Mouse (Mus musculus) ES-Bruce4 (cell line): ENCODE data around the gene Olig1. TPM values are rescaled to one million over a fixed set of nuclear protein-coding genes. Genes with fewer than 3 reads are reported as not detected.

Experiments
- H3K27ac ChIP-seq: 2 replicates; pipeline ENCODE4 v1.5.1; 2012; ENCODE audit warnings: low read length, inconsistent platforms; ENCODE audit not compliant: insufficient read depth
- H3K27me3 ChIP-seq: 2 replicates; pipeline ENCODE4 v1.6.1; 2012; ENCODE audit warnings: mild to moderate bottlenecking, low read length, inconsistent platforms; ENCODE audit not compliant: control insufficient read depth, poor library complexity, insufficient read depth, severe bottlenecking
- H3K36me3 ChIP-seq: 2 replicates; pipeline ENCODE4 v1.6.1; 2012; ENCODE audit warnings: inconsistent platforms, mild to moderate bottlenecking, low read length, moderate library complexity; ENCODE audit not compliant: control insufficient read depth, poor library complexity, insufficient read depth, severe bottlenecking
- H3K4me1 ChIP-seq: one replicate; pipeline ENCODE4 v1.8.1; 2011; ENCODE audit warnings: low read length; ENCODE audit not compliant: control insufficient read depth, insufficient read depth
- H3K4me3 ChIP-seq: 2 replicates; pipeline ENCODE4 v1.5.1; 2011; ENCODE audit warnings: low read depth, mild to moderate bottlenecking, low read length
- H3K9ac ChIP-seq: 2 replicates; pipeline ENCODE4 v1.6.1; 2012; ENCODE audit warnings: low read depth, mild to moderate bottlenecking, inconsistent platforms; ENCODE audit not compliant: poor library complexity, severe bottlenecking
- H3K9me3 ChIP-seq: replicated peaks from 2 replicates; pipeline ENCODE4 v1.6.1; 2012; ENCODE audit warnings: mild to moderate bottlenecking, low read length, inconsistent platforms; ENCODE audit not compliant: control insufficient read depth, poor library complexity, insufficient read depth, severe bottlenecking
- CTCF ChIP-seq: IDR thresholded peaks from one replicate; pipeline ENCODE4 v1.8.1; 2011; ENCODE audit warnings: low read depth, low read length
- EP300 ChIP-seq: IDR thresholded peaks from 2 replicates; pipeline ENCODE4 v1.6.1; 2011; ENCODE audit warnings: low read depth, low read length; ENCODE audit not compliant: insufficient read depth
- POLR2A ChIP-seq: IDR thresholded peaks from one replicate; pipeline ENCODE4 v1.8.1; 2011; ENCODE audit warnings: low read length; ENCODE audit not compliant: insufficient read depth
- polyA plus RNA-seq: library from polyadenylated mRNA; stranded (reverse); fragments of >200 nt; gene quantifications from 2 replicates; pipeline ENCODE4 v1.2.4, GENCODE M21; 2011; ENCODE audit warnings: low read depth; ENCODE audit not compliant: missing spikeins, insufficient read depth, insufficient read length

Olig1 gene
- 43.8 and 44.3 TPM in 2 replicates for polyA plus RNA-seq

DNA sequence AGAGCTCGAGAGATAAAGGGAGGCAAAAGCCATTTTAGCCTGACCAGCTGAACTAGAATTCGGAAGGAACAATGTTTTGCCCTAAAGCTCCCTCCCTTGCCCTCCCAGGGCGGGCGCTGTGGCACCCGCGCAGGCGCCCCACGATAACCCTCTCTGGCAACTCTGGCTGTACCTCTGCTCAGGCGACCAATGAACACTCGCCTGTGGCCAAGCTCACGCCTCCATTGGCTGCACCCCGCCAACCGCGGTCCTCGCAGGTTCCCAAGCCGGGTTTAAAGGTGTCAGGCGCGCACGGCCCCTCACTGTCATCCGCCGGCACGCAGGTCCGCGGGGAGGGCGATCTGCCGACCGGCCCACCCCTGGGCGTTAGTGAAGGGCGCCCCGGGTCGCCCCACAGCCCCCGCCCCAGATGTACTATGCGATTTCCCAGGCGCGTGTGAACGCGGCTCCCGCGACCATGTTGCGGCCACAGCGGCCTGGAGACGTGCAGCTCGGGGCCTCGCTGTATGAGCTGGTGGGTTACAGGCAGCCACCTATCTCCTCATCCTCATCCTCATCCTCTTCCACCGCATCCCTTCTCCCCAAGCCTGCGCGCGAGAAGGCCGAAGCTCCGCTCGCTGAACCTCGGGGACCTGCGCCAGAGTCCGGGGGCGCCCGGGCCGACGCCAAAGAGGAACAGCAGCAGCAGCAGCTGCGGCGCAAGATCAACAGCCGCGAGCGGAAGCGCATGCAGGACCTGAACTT lies at the start of gene Olig1:
TSS of gene Olig1 (plus strand) at position 305 of the 744 bp plus-strand sequence.
- H3K27me3 ChIP-seq = no peaks in the 10 kb centered on the region
- peak within 1 kb of the TSS; percentile 85 for H3K4me3 ChIP-seq
- TF ChIP-seq POLR2A (peak; percentile 83), CTCF (no peak)
- H3K9me3 ChIP-seq = no peaks in the 10 kb centered on the region
- H3K9ac ChIP-seq = peak within 1 kb of the TSS; percentile 77
- no peaks in the 10 kb centered on the region for H3K4me1 ChIP-seq
- peak within 1 kb of the TSS; percentile 73 for H3K27ac ChIP-seq
- H3K36me3 ChIP-seq = no peaks in the 10 kb centered on the region

DNA sequence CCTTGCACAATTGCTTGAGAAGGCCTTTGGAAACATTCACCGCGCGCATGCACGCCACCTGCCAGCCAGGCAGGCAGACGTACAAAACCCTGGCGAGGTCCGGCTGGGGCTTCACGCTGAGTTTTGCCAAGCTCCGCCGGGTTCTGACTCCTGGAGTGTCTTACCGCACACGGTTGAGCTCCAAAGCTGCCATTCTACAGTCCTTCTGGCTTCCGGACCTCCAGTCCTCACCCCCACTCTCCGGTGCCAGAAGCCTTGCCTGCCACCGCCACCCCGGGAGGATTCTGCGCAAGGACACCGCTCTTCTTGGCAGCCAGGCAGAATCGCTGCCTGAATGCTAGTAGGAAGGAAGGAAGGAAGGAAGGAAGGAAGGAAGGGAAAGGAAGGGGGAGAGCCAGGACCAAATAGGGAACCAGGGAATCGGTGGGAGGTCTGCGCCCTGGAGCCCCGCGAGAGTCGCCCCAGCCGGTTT lies 47.4 kb upstream of the Olig1 start:
- H3K27ac ChIP-seq = no peak overlapping the region

DNA sequence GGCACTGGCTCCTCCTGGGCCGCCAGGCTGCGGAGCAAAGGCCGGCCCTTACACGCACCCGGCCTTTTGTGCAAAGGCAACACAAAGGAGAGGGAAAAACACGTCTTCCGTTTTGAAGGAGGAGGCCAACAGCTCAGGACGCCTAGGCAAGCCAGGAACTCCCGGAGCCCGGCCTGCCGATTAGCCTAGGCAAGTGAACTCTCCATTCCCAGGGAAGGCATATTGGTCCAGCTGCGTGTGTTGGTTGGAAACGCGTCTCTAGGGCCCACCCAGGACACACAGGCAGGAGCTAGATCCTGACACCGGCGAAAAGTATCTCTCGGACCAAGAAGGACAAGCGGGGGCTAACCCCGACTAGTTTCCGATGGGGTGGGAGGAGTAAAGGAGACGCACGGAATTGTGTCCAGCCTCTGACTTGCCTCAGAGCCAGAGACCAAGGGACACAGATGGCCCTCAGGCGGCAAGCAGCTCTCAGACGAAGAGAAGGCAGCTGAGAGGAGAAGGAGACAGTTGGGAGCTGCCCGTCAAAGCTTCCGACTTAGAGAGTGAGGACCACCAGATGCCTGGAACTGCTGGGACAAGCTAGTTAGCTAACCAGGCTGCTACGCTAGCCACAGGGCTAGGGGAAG lies 46.8 kb upstream of the Olig1 start:
- H3K4me1 ChIP-seq = peaks cover 4% of the 10 kb centered on the region
- H3K27me3 ChIP-seq = no peaks in the 10 kb centered on the region
- no peak overlapping the region for H3K27ac ChIP-seq
- TF ChIP-seq POLR2A (no peak), EP300 (no peak), CTCF (no peak)
- H3K4me3 ChIP-seq = peak overlapping the region; percentile 60
- peaks cover 10% of the 10 kb centered on the region; the same call in 1 of the 2 replicates for H3K36me3 ChIP-seq
- peak overlapping the region; percentile 62 for H3K9ac ChIP-seq
- H3K9me3 ChIP-seq = no peaks in the 10 kb centered on the region

More for the DNA sequence above, 47.4 kb upstream of the Olig1 start:
- peak overlapping the region; percentile 60 for H3K4me3 ChIP-seq
- H3K4me1 ChIP-seq = peaks cover 4% of the 10 kb centered on the region
- peak overlapping the region; percentile 62 for H3K9ac ChIP-seq
- H3K36me3 ChIP-seq = peaks cover 5% of the 10 kb centered on the region; the same call in 1 of the 2 replicates
- H3K9me3 ChIP-seq = no peaks in the 10 kb centered on the region
- no peaks in the 10 kb centered on the region for H3K27me3 ChIP-seq
- TF ChIP-seq POLR2A (no peak), CTCF (no peak), EP300 (no peak)

DNA sequence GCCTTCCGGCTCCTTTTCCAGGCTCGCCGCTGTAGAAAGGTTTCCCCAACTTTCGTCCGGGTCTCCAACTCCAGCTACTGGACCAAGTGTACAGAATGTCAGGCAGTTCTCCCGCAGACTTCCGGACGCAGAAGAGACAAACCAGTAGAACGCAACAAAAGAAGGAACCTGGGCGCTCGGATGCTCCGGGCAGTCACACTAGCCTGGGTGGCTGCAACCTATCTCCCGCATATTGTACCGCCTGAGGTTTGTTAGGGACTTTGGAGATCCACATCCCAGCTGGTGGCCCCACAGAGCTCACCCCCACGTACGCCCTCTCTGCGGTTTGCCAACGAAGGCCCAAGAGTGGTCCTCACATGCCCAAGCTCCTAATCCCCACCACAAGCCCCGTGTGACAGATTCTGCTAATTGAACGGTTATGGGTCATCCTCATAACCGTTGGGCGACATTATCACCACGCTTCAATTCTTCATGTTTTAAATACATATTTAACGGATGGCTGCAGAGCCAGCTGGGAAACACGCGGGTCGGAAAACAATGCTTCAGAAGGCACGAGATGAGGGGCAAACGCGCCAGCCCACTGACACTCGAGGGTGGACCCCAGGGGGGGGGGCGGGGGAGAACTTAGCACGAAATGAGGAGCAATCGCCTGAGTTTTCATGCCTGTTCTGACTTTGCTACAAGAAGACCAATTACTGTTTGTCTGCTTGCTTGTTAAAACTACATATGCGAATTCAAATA lies 46.1 kb upstream of the Olig1 start:
- H3K9ac ChIP-seq = peak overlapping the region; percentile 62
- H3K27ac ChIP-seq = no peak overlapping the region
- no peaks in the 10 kb centered on the region for H3K27me3 ChIP-seq
- TF ChIP-seq EP300 (no peak), POLR2A (no peak), CTCF (no peak)
- H3K4me3 ChIP-seq = peak overlapping the region; percentile 60
- H3K9me3 ChIP-seq = no peaks in the 10 kb centered on the region
- H3K36me3 ChIP-seq = peaks cover 16% of the 10 kb centered on the region; the same call in 1 of the 2 replicates
- H3K4me1 ChIP-seq = peaks cover 4% of the 10 kb centered on the region

DNA sequence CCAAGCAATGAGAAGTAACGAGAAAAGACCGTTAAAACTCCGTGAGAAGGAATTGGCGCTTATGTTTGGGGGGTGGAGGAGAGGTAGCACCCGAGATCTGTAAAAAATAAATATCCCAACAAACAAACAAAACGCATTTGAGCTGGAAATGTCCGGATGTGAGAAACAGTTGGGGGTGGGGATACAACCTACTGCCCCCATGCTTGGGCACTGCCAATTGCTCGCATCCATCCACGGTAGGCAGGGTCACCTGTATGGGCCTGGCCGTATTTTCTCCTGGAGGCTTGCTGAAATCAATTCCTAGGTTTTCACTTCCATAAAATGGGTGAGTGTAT lies 45.5 kb upstream of the Olig1 start:
- peaks cover 20% of the 10 kb centered on the region; the same call in 1 of the 2 replicates for H3K36me3 ChIP-seq
- TF ChIP-seq POLR2A (no peak), EP300 (no peak), CTCF (no peak)
- no peaks in the 10 kb centered on the region for H3K9me3 ChIP-seq
- no peaks in the 10 kb centered on the region for H3K27me3 ChIP-seq
- H3K9ac ChIP-seq = no peak overlapping the region
- H3K4me3 ChIP-seq = no peak overlapping the region
- H3K27ac ChIP-seq = no peak overlapping the region
- H3K4me1 ChIP-seq = peaks cover 4% of the 10 kb centered on the region
